Mouse (Mus musculus): ENCODE data around the gene Map2. TPM values are rescaled to one million over a fixed set of nuclear protein-coding genes. Genes with fewer than 3 reads are reported as not detected.

The Map2 gene
- polyA plus RNA-seq, 1 experiment from 2014 or later, result 0.66 TPM

DNA sequence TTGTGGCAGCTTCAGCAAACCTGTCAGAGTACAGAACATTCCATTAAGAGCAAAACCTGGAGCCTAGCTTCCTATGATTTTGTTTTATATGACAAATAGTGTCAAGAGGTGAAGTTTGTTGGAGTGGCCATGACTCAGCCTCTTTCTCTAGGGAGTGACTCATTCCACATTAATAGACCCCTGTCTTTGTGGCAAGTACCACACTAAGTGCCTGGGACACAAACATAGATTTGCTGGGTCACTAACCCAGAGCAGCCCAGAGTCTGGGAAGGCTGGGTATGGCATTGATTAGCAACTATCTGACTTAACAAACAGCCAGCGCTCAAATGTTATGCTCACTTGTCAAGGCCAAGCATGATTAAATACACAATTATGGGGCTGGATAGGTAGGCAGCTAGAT is 69.8 kb downstream of the Map2 start:
- Histone ChIP-seq H3K4me2 (ENCODE audit: low read depth, low read length) (no peak overlapping the region), H3K4me1 (ENCODE audit: insufficient read depth) (no peaks in the 10 kb centered on the region), H3K27ac (ENCODE audit: low read depth) (no peak overlapping the region), H3K27me3 (ENCODE audit: insufficient read depth, low read length) (no peaks in the 10 kb centered on the region), H3K9ac (replicated peaks) (no peak overlapping the region), H3K36me3 (replicated peaks; ENCODE audit: insufficient read depth, low read length) (no peaks in the 10 kb centered on the region), H3K9me3 (ENCODE audit: low read length) (no peaks in the 10 kb centered on the region), H3K4me3 (ENCODE audit: low read depth, low read length) (no peak overlapping the region)
- WGBS (ENCODE audit: insufficient replicate concordance), result 68% methylated on average over 1 of the region's 1 CpGs
- ATAC-seq (peak; percentile 56), DNase-seq (no peak)
- TF ChIP-seq EP300 (IDR thresholded peaks at IDR 0.05; ENCODE audit: low read depth) (no peak), CTCF (IDR thresholded peaks at IDR 0.05; ENCODE audit: low read depth) (no peak)

DNA sequence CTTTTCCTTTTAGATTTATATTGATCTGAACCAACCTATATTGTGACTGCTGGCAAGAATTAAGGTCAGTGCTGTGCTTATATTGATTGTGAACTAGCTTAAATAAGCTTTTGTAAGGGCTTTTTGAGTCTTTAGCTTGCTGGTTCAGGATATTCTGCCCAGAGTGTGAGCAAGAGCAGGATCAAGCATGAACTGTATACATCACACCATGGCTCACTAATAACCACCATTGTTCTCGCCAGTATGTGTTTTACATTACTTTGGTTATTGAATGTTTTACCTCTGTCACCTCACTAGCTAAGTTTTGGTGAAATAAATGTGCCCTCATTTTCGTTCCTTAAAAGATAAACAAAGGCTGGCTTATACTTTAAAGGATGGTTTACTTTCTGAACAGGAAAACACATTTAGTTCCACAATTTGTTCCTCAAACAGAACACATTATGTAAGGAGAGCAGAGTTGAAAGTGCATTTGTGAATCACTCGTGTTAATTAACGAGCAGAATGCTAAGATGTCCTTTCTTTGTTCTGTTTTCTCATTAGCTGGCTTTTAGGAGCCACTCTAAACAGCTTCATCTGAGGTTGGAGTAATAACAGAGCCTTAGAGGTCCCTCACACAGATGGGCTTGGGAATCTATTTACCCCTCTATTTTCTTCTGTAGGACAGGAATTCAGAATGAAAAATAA is 76.7 kb downstream of the Map2 start:
- no peaks in the 10 kb centered on the region for H3K36me3 ChIP-seq (replicated peaks; ENCODE audit: insufficient read depth, low read length)
- no peaks in the 10 kb centered on the region for H3K27me3 ChIP-seq (ENCODE audit: insufficient read depth, low read length)
- WGBS (ENCODE audit: insufficient replicate concordance), result 32% methylated on average over 4 of the region's 4 CpGs
- no peak overlapping the region for H3K9ac ChIP-seq (replicated peaks)
- H3K4me3 ChIP-seq (ENCODE audit: low read depth, low read length), result 0 out of 2 replicates have a peak overlapping the region, but pooled peaks have one; percentile 15
- H3K4me1 ChIP-seq (ENCODE audit: insufficient read depth), result no peaks in the 10 kb centered on the region
- TF ChIP-seq CTCF (IDR thresholded peaks at IDR 0.05; ENCODE audit: low read depth), result no peak
- TF ChIP-seq EP300 (IDR thresholded peaks at IDR 0.05; ENCODE audit: low read depth), result no peak
- DNase-seq, result no peak
- peak overlapping the region; percentile 50 for H3K4me2 ChIP-seq (ENCODE audit: low read depth, low read length)
- no peaks in the 10 kb centered on the region for H3K9me3 ChIP-seq (ENCODE audit: low read length)
- H3K27ac ChIP-seq (ENCODE audit: low read depth), result peak overlapping the region; percentile 81
- ATAC-seq, result peak; percentile 17; the same call in 1 of the 2 replicates

DNA sequence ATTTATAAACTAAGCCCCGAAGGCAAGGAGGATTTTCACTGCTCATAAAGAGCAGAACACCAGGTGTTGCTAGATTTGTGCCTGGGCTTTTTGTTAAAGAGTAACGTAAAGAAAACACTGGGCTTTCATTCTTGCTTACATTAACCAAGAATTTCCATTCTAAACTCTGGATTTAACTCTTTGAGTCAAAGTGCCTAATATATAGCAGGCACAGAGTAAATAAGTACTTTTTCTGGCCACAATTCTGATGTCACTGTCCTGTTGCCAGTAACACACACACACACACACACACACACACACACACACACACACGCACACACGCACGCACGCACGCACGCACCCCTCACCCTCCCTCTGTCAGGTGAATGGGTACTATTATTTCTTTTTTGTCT is 77.3 kb downstream of the Map2 start:
- WGBS (ENCODE audit: insufficient replicate concordance), result 61% methylated on average over 8 of the region's 8 CpGs
- Histone ChIP-seq H3K27me3 (ENCODE audit: insufficient read depth, low read length) (no peaks in the 10 kb centered on the region), H3K9ac (replicated peaks) (no peak overlapping the region), H3K4me1 (ENCODE audit: insufficient read depth) (no peaks in the 10 kb centered on the region), H3K4me2 (ENCODE audit: low read depth, low read length) (peak overlapping the region; percentile 50), H3K4me3 (ENCODE audit: low read depth, low read length) (0 out of 2 replicates have a peak overlapping the region, but pooled peaks have one; percentile 15), H3K27ac (ENCODE audit: low read depth) (peak overlapping the region; percentile 81), H3K36me3 (replicated peaks; ENCODE audit: insufficient read depth, low read length) (no peaks in the 10 kb centered on the region), H3K9me3 (ENCODE audit: low read length) (no peaks in the 10 kb centered on the region)
- TF ChIP-seq EP300 (IDR thresholded peaks at IDR 0.05; ENCODE audit: low read depth) (no peak), CTCF (IDR thresholded peaks at IDR 0.05; ENCODE audit: low read depth) (no peak)
- no peak for DNase-seq
- peak; percentile 54 for ATAC-seq

DNA sequence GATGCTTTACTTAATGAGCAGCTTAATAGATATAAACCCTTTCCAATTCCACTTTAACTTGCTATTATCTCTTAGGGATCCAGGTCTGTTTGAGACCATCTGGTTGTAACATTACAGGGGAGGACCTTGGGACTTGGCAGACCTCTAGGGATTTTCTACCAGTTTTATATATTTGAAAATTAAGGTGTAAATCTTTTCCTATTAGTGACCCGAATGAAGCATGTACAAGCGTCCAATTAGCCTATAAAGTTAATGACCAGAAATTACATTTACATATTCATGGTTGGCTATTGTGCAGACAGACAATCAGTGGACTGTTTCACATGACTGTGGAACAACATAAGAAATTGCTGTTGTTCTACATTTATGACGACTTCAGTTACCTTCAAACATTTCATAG is 88.1 kb downstream of the Map2 start:
- ATAC-seq (no peak), DNase-seq (no peak)
- no peak overlapping the region for H3K4me2 ChIP-seq (ENCODE audit: low read depth, low read length)
- WGBS (ENCODE audit: insufficient replicate concordance), result 69% methylated on average over 3 of the region's 3 CpGs
- no peaks in the 10 kb centered on the region; the same call in 1 of the 2 replicates for H3K4me1 ChIP-seq (ENCODE audit: insufficient read depth)
- H3K4me3 ChIP-seq (ENCODE audit: low read depth, low read length), result no peak overlapping the region
- H3K27ac ChIP-seq (ENCODE audit: low read depth), result no peak overlapping the region
- no peaks in the 10 kb centered on the region for H3K9me3 ChIP-seq (ENCODE audit: low read length)
- H3K36me3 ChIP-seq (replicated peaks; ENCODE audit: insufficient read depth, low read length), result no peaks in the 10 kb centered on the region
- H3K27me3 ChIP-seq (ENCODE audit: insufficient read depth, low read length), result no peaks in the 10 kb centered on the region
- no peak overlapping the region for H3K9ac ChIP-seq (replicated peaks)
- no peak for TF ChIP-seq CTCF (IDR thresholded peaks at IDR 0.05; ENCODE audit: low read depth)
- no peak for TF ChIP-seq EP300 (IDR thresholded peaks at IDR 0.05; ENCODE audit: low read depth)

- no peak for TF ChIP-seq EP300 (IDR thresholded peaks at IDR 0.05; ENCODE audit: low read depth)
- TF ChIP-seq CTCF (IDR thresholded peaks at IDR 0.05; ENCODE audit: low read depth), result no peak
These were observed 91.3 kb downstream of the Map2 start for GRCm38 (mm10) chr1:66266231-66266924.

DNA sequence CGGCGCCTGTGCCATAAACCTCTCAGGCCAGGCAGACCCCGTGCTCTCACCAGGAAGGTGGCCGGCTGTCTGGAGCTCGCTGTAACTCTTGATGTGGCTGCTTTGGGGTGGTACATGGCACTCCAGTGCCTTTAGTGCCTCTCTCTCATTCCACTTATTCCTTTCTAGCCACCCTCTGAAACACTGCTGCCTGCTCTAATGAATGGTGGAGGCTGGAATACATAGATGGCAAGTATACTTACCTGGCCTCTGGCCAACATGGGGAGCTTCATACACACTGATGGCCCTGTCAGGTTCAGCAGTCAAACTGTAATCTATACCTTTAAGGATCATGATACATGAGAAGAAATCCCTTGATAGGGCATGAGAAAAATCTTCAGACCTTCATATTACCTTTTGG is 102.6 kb downstream of the Map2 start:
- 79% methylated on average over 3 of the region's 5 CpGs for WGBS (ENCODE audit: insufficient replicate concordance)
- no peak for ATAC-seq
- H3K4me1 ChIP-seq (ENCODE audit: insufficient read depth), result no peaks in the 10 kb centered on the region

More at GRCm38 (mm10) chr1:66266231-66266924, 91.3 kb downstream of the Map2 start:
- H3K27me3 ChIP-seq (ENCODE audit: insufficient read depth, low read length), result no peaks in the 10 kb centered on the region
- ATAC-seq, result 0 out of 2 replicates have a peak, but pooled peaks have one; percentile 35
- no peak overlapping the region for H3K4me3 ChIP-seq (ENCODE audit: low read depth, low read length)
- H3K36me3 ChIP-seq (replicated peaks; ENCODE audit: insufficient read depth, low read length), result no peaks in the 10 kb centered on the region
- H3K4me1 ChIP-seq (ENCODE audit: insufficient read depth), result no peaks in the 10 kb centered on the region; the same call in 1 of the 2 replicates
- H3K9ac ChIP-seq (replicated peaks), result no peak overlapping the region
- 55% methylated on average over 4 of the region's 4 CpGs for WGBS (ENCODE audit: insufficient replicate concordance)
- H3K4me2 ChIP-seq (ENCODE audit: low read depth, low read length), result no peak overlapping the region
- no peaks in the 10 kb centered on the region for H3K9me3 ChIP-seq (ENCODE audit: low read length)
- no peak for DNase-seq
- H3K27ac ChIP-seq (ENCODE audit: low read depth), result peak overlapping the region; percentile 13; the same call in 1 of the 2 replicates

More for the DNA sequence above, 102.6 kb downstream of the Map2 start:
- DNase-seq, result no peak
- H3K4me2 ChIP-seq (ENCODE audit: low read depth, low read length), result no peak overlapping the region
- H3K36me3 ChIP-seq (replicated peaks; ENCODE audit: insufficient read depth, low read length), result no peaks in the 10 kb centered on the region
- no peak overlapping the region for H3K9ac ChIP-seq (replicated peaks)
- H3K9me3 ChIP-seq (ENCODE audit: low read length), result no peaks in the 10 kb centered on the region
- H3K27me3 ChIP-seq (ENCODE audit: insufficient read depth, low read length), result no peaks in the 10 kb centered on the region
- TF ChIP-seq EP300 (IDR thresholded peaks at IDR 0.05; ENCODE audit: low read depth), result no peak
- no peak for TF ChIP-seq CTCF (IDR thresholded peaks at IDR 0.05; ENCODE audit: low read depth)
- H3K4me3 ChIP-seq (ENCODE audit: low read depth, low read length), result no peak overlapping the region
- H3K27ac ChIP-seq (ENCODE audit: low read depth), result no peak overlapping the region
